Mouse (Mus musculus) liver, embryonic 14.5 days (tissue): Measurements from ENCODE around the gene Cdc42ep5.
A peak's percentile ranks its signal among the peaks of the same experiment; 100 is the strongest.

ENCODE experiments used
- CTCF ChIP-seq: IDR thresholded peaks from 2 replicates; pipeline ENCODE4 v1.5.1; 2016; ENCODE audit warnings: antibody characterized with exemption, low read depth, control low read depth
- EP300 ChIP-seq: IDR thresholded peaks from 2 replicates; pipeline ENCODE4 v1.6.1; 2016; ENCODE audit warnings: antibody characterized with exemption, low read depth

- peak; percentile 34 for TF ChIP-seq CTCF
- no peak for TF ChIP-seq EP300
Observed at GRCm38 (mm10) chr7:4124315-4124759, 40.3 kb downstream of the Cdc42ep5 start.
